Mouse (Mus musculus): ENCODE measurements around the gene Jpt1. TPM values are rescaled to one million over a fixed set of nuclear protein-coding genes. Genes with fewer than 3 reads are reported as not detected.
A peak's percentile ranks its signal among the peaks of the same experiment; 100 is the strongest.

Jpt1 gene
- polyA plus RNA-seq, 1 experiment: 386 TPM

DNA sequence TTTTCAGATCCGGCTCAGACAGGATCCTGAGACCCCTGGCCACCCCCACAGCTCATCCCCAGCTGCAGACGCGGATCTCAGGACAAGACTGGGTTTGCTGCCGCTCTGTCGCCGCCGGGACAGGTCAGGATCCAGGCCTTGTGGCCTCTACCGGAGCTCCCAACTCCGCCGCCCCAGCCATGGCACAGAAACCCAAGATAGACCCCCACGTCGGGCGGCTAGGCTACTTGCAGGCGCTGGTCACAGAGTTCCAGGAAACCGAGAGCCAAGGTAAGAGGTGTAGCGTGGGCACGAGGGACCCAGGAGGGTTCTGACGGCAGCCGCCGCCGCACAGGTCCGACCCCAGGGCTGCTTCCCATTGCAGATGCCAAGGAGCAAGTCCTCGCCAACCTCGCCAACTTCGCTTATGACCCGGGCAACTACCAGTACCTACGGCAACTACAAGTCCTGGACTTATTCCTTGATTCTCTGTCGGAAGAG, 38.4 kb downstream of the Jpt1 start:
- H3K36me3 ChIP-seq (ENCODE audit: control insufficient read depth, insufficient read depth): peaks cover 4% of the 10 kb centered on the region
- no peaks in the 10 kb centered on the region for H3K79me2 ChIP-seq (ENCODE audit: control insufficient read depth, insufficient read depth)
- H3ac ChIP-seq (ENCODE audit: control insufficient read depth, insufficient read length): peak overlapping the region; percentile 29
- TF ChIP-seq E2F4 (IDR thresholded peaks at IDR 0.05; ENCODE audit: insufficient read depth) (no peak), MAX (IDR thresholded peaks at IDR 0.05; ENCODE audit: low read depth) (no peak), MYOD1 (IDR thresholded peaks at IDR 0.05; ENCODE audit: control insufficient read depth in 1 of 3, insufficient read length in 2 of 3, low read depth in 2 of 3) (no peak), TCF12 (IDR thresholded peaks at IDR 0.05; ENCODE audit: insufficient read depth, poor library complexity, severe bottlenecking) (no peak), MYOG (IDR thresholded peaks at IDR 0.05; ENCODE audit: control insufficient read depth in 1 of 3, insufficient read depth in 1 of 3, insufficient read length in 2 of 3, low read depth in 2 of 3) (no peak), CEBPB (IDR thresholded peaks at IDR 0.05; ENCODE audit: insufficient read depth, poor library complexity, severe bottlenecking) (no peak), SRF (IDR thresholded peaks at IDR 0.05; ENCODE audit: control insufficient read depth, insufficient read length, low read depth) (no peak), POLR2AphosphoS2 (IDR thresholded peaks at IDR 0.05; ENCODE audit: insufficient read length, low read depth) (no peak), USF1 (IDR thresholded peaks at IDR 0.05; ENCODE audit: low read depth) (no peak), REST (IDR thresholded peaks at IDR 0.05; ENCODE audit: insufficient read depth, insufficient read length) (no peak), TCF3 (IDR thresholded peaks at IDR 0.05; ENCODE audit: insufficient read length, low read depth) (no peak), POLR2A (IDR thresholded peaks at IDR 0.05; ENCODE audit: insufficient read length, low read depth) (no peak)
- H3K4me2 ChIP-seq (ENCODE audit: low read depth): peak overlapping the region; percentile 65
- H3K4me3 ChIP-seq: peak overlapping the region; percentile 73
- no peaks in the 10 kb centered on the region for H3K27me3 ChIP-seq (ENCODE audit: control insufficient read depth, insufficient read depth, insufficient read length)

DNA sequence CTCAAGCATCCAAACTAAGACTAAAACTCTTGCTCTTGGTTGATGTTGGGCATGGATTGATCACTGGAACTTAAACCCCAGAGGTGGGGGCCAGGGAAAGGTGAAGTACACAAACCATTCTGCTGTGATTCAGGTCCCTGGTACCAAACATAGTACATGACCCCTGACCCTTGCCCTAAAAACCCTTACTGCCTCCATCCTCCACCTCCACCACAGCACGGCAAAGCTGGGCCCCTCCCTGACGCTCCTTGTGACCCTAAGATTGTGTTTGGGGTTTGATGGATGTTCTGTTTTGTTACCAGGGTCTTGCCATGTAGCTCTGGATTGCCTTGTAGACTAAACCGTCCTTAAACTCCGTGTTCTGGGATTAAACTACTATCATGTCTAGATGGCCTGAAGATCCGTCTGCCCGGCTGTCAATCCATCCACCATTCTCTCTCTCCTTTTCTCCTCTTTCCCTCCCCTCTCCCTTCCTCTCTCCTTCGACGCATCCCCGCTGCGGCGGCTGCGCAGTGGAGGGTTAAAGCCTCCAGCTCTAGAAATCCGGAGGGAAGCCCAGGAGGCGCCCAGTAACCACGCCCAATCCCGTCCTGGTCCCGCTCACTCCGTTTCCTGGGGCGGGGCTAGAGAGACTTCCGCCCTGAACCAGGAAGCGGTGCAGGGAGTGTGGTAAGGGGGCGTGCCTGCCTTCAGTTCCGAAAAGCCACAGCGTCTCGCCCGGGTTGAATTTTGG, 39.0 kb downstream of the Jpt1 start, which contains the start of gene Armc7:
TSS of gene Armc7 (plus strand) at position 643 of the 733 bp plus-strand sequence.
- no peaks in the 10 kb centered on the region for H3K27me3 ChIP-seq (ENCODE audit: control insufficient read depth, insufficient read depth, insufficient read length)
- H3K4me3 ChIP-seq: peak within 1 kb of the TSS; percentile 73
- peak within 1 kb of the TSS; percentile 29 for H3ac ChIP-seq (ENCODE audit: control insufficient read depth, insufficient read length)
- peak within 1 kb of the TSS; percentile 95 for H3K4me2 ChIP-seq (ENCODE audit: low read depth)
- peak; percentile 43 for TF ChIP-seq POLR2AphosphoS2 (IDR thresholded peaks at IDR 0.05; ENCODE audit: insufficient read length, low read depth)
- no peak for TF ChIP-seq E2F4 (IDR thresholded peaks at IDR 0.05; ENCODE audit: insufficient read depth)
- TF ChIP-seq POLR2A (IDR thresholded peaks at IDR 0.05; ENCODE audit: insufficient read length, low read depth): peak; percentile 49
- H3K36me3 ChIP-seq (ENCODE audit: control insufficient read depth, insufficient read depth): peaks cover 4% of the 10 kb centered on the region
- H3K79me2 ChIP-seq (ENCODE audit: control insufficient read depth, insufficient read depth): no peaks in the 10 kb centered on the region

DNA sequence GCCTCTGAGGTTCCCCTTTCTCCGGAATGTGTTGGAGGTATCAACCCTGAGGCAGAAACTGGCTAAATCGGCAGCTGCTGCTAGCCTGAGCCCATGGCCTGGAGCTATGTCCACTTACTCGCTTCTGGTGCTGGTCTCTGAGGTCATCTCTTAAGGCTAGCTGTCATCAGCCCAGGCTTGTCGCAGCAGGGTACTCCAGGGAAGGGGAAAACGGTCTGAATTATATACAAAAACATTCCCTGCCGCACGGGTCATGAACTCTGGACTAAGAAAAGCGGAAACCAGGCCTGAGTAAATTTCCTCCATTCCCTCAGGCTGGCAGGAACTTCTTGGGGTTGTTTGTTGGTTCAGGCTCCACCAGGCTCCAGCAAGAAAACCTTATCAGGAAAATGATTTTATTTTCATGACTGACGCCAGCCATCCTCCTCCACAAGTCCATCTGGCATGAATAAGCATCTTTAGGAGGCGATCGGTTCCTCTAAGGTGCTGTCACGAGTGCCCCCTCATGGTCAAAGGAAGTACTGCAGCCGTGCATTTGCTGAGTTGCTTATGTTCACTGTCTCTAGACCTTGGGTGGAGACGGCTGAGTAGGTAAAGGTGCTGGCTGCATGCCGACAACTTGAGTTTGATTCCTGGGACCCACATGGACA, 40.4 kb downstream of the Jpt1 start:
- H3K4me3 ChIP-seq: no peak overlapping the region

DNA sequence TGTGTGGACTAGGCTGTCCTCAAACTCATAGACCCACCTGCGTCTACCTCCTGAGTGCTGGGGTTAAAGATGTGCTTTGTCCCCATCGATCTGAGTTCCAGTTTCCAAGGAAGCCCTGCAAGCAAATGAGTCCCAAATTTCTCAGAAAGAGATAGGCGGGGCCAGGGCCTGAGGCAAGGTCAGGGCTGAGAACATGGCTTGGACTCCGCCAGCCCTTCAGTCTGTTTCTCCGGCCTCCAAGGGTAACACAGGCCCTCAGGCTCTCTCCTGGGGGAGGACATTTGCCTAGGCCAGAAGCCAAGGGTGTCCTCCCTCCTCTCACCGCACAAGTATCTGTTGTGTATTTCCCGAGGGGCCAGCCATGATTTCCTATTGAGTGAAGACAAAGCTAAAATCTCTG, 42.0 kb downstream of the Jpt1 start:
- Histone ChIP-seq H3K27me3 (ENCODE audit: control insufficient read depth, insufficient read depth, insufficient read length) (no peaks in the 10 kb centered on the region), H3ac (ENCODE audit: control insufficient read depth, insufficient read length) (no peak overlapping the region), H3K4me3 (no peak overlapping the region), H3K4me2 (ENCODE audit: low read depth) (no peak overlapping the region), H3K36me3 (ENCODE audit: control insufficient read depth, insufficient read depth) (no peaks in the 10 kb centered on the region), H3K79me2 (ENCODE audit: control insufficient read depth, insufficient read depth) (no peaks in the 10 kb centered on the region)
- TF ChIP-seq SRF (IDR thresholded peaks at IDR 0.05; ENCODE audit: control insufficient read depth, insufficient read length, low read depth): no peak
- TF ChIP-seq TCF3 (IDR thresholded peaks at IDR 0.05; ENCODE audit: insufficient read length, low read depth): no peak
- no peak for TF ChIP-seq USF1 (IDR thresholded peaks at IDR 0.05; ENCODE audit: low read depth)
- no peak for TF ChIP-seq CEBPB (IDR thresholded peaks at IDR 0.05; ENCODE audit: insufficient read depth, poor library complexity, severe bottlenecking)
- no peak for TF ChIP-seq MAX (IDR thresholded peaks at IDR 0.05; ENCODE audit: low read depth)

More for the DNA sequence above, 40.4 kb downstream of the Jpt1 start:
- Histone ChIP-seq H3K4me2 (ENCODE audit: low read depth) (peak overlapping the region; percentile 14), H3K36me3 (ENCODE audit: control insufficient read depth, insufficient read depth) (no peaks in the 10 kb centered on the region), H3K79me2 (ENCODE audit: control insufficient read depth, insufficient read depth) (no peaks in the 10 kb centered on the region), H3ac (ENCODE audit: control insufficient read depth, insufficient read length) (no peak overlapping the region), H3K27me3 (ENCODE audit: control insufficient read depth, insufficient read depth, insufficient read length) (no peaks in the 10 kb centered on the region)
- TF ChIP-seq USF1 (IDR thresholded peaks at IDR 0.05; ENCODE audit: low read depth) (no peak), POLR2AphosphoS2 (IDR thresholded peaks at IDR 0.05; ENCODE audit: insufficient read length, low read depth) (no peak), POLR2A (IDR thresholded peaks at IDR 0.05; ENCODE audit: insufficient read length, low read depth) (no peak), TCF3 (IDR thresholded peaks at IDR 0.05; ENCODE audit: insufficient read length, low read depth) (no peak), REST (IDR thresholded peaks at IDR 0.05; ENCODE audit: insufficient read depth, insufficient read length) (no peak), CEBPB (IDR thresholded peaks at IDR 0.05; ENCODE audit: insufficient read depth, poor library complexity, severe bottlenecking) (no peak), MYOG (IDR thresholded peaks at IDR 0.05; ENCODE audit: control insufficient read depth in 1 of 3, insufficient read depth in 1 of 3, insufficient read length in 2 of 3, low read depth in 2 of 3) (no peak)

DNA sequence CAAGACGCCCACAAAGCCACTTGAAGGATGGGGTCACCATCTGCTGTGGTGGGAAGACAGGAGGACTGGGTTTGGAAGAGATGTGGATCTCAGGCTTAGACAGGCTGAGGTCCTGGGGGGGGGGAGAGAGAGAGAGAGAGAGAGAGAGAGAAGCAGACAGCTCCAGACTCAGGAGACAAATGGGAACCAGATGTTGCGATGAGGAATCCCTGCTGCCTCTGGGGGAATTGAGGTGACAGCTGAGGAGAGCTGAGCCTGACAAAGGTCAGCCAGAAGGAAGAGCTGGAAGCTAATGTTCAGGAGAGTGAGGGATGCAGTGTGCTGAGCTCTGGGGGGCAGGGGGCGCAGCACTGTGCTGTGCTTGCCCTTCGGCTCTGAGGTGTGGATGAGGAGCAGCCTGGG, 47.0 kb downstream of the Jpt1 start:
- H3K4me3 ChIP-seq: no peak overlapping the region

More for the DNA sequence above, 47.0 kb downstream of the Jpt1 start:
- no peak overlapping the region for H3ac ChIP-seq (ENCODE audit: control insufficient read depth, insufficient read length)
- H3K27me3 ChIP-seq (ENCODE audit: control insufficient read depth, insufficient read depth, insufficient read length): peaks cover 6% of the 10 kb centered on the region
- H3K79me2 ChIP-seq (ENCODE audit: control insufficient read depth, insufficient read depth): no peaks in the 10 kb centered on the region
- H3K36me3 ChIP-seq (ENCODE audit: control insufficient read depth, insufficient read depth): no peaks in the 10 kb centered on the region
- peak overlapping the region; percentile 49 for H3K4me2 ChIP-seq (ENCODE audit: low read depth)
- no peak for TF ChIP-seq MYOG (IDR thresholded peaks at IDR 0.05; ENCODE audit: control insufficient read depth in 1 of 3, insufficient read depth in 1 of 3, insufficient read length in 2 of 3, low read depth in 2 of 3)
- TF ChIP-seq MYOD1 (IDR thresholded peaks at IDR 0.05; ENCODE audit: control insufficient read depth in 1 of 3, insufficient read length in 2 of 3, low read depth in 2 of 3): peak in 1 of 3 experiments; percentile 6

Data from myocyte (in vitro differentiated cells).